Mouse (Mus musculus): ENCODE measurements around the gene H2-Q2. TPM values are rescaled to one million over a fixed set of nuclear protein-coding genes. Genes with fewer than 3 reads are reported as not detected.

H2-Q2 gene
- not detected in 2 replicates for polyA plus RNA-seq (2012)

DNA sequence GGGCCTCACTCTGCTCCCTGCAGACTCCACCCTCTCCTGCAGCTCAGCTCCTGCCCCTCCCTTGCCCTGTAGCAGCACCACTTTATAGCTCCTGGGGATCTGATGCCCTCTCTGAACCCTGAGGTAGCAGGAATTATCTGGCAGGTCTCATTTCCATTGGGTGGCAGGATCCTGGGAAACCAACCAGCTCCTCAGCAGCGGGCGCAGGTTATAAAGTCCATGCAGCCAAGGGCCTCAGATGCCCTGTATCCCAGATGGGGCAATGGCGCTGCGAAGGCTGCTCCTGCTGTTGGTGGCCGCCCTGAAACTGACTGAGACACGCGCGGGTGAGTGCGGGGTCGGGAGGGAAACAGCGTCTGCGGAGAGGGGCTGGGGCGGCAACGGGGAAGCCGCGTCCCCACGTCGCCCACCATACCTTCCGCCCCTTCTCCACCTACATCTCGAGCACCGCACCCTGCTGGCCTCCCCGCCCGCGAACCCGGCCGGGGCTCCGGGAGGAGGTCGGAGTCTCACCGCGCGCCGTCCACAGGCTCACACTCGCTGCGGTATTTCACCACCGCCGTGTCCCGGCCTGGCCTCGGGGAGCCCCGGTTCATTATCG is at the start of gene H2-Q2:
TSS of gene H2-Q2 (plus strand) at position 172 of the 601 bp plus-strand sequence.

DNA sequence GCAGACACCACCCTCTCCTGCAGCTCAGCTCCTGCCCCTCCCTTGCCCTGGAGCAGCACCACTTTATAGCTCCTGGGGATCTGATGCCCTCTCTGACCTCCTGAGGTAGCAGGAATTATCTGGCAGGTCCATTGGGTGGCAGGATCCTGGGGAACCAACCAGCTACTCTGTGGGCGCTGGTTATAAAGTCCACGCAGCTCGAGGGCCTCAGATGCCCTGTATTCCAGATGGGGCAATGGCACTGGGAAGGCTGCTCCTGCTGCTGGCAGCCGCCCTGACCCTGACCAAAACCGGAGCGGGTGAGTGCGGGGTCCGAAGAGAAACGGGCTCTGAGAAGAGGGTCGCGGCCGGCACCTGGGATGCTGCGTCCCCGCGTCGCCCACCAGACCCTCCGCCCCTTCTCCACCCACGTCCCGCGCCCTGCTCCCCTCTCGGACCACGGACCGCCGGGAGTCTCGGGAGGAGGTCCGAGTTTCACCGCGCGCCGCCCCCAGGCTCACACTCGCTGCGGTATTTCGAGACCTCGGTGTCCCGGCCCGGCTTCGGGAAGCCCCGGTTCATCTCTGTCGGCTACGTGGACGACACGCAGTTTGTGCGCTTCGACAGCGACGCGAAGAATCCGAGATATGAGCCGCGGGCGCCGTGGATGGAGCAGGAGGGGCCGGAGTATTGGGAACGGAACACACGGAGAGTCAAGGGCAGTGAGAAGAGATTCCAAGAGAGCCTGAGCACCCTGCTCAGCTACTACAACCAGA is 21.5 kb upstream of the H2-Q2 start, which contains the start of gene H2-Q1:
TSS of gene H2-Q1 (plus strand) at position 79 of the 755 bp plus-strand sequence.

DNA sequence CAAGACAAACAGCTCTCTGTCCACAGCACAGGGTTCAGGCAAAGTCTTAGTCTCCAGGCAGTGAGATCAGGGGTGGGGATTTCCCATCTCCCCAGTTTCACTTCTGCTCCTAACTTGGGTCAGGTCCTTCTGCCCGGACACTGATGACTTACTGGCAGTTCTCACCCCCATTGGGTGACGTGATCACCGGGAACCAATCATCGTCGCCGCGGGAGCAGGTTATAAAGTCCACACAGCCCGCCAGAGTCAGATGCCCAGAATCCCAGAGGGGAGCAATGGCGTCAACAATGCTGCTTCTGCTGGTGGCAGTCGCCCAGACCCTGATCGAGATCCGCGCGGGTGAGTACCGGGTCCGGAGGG is 37.3 kb downstream of the H2-Q2 start, which contains the start of gene H2-Q4:
TSS of gene H2-Q4 (plus strand) at position 249 of the 360 bp plus-strand sequence.

Other genes starting within 250 kb of the H2-Q2 start
- gene Ly6g5c, start 234.0 kb upstream of the H2-Q2 start, polyA plus RNA-seq (2012), result not detected in 2 replicates
- gene Ly6g5b, start 226.8 kb upstream of the H2-Q2 start, polyA plus RNA-seq (2012), result 0.45 and 0.69 TPM in 2 replicates
- gene Gpank1, start 220.8 kb upstream of the H2-Q2 start, polyA plus RNA-seq (2012), result 73.8 and 84.9 TPM in 2 replicates
- 77.7 and 78.6 TPM in 2 replicates for gene Csnk2b, start 220.2 kb upstream of the H2-Q2 start, polyA plus RNA-seq (2012)
- 4.1 and 4.4 TPM in 2 replicates for gene D17H6S53E, start 215.9 kb upstream of the H2-Q2 start, polyA plus RNA-seq (2012)
- gene Apom, start 210.2 kb upstream of the H2-Q2 start, polyA plus RNA-seq (2012), result 0.37 and 0.84 TPM in 2 replicates
- gene Bag6, start 207.1 kb upstream of the H2-Q2 start, polyA plus RNA-seq (2012), result 683 and 812 TPM in 2 replicates
- 1,479 and 1,500 TPM in 2 replicates for gene Prrc2a, start 177.3 kb upstream of the H2-Q2 start, polyA plus RNA-seq (2012)
- gene Aif1, start 166.2 kb upstream of the H2-Q2 start, polyA plus RNA-seq (2012), result 3.5 and 4.0 TPM in 2 replicates
- 3.8 and 6.6 TPM in 2 replicates for gene Lst1, start 153.8 kb upstream of the H2-Q2 start, polyA plus RNA-seq (2012)
- gene Ltb, start 147.8 kb upstream of the H2-Q2 start, polyA plus RNA-seq (2012), result 14.0 and 15.6 TPM in 2 replicates
- gene Tnf, start 140.2 kb upstream of the H2-Q2 start, polyA plus RNA-seq (2012), result 12.8 and 21.1 TPM in 2 replicates
- 0.10 and 0.22 TPM in 2 replicates for gene Lta, start 136.9 kb upstream of the H2-Q2 start, polyA plus RNA-seq (2012)
- not detected in 2 replicates for gene Gm16181, start 121.4 kb upstream of the H2-Q2 start, polyA plus RNA-seq (2012)
- 5.5 and 9.2 TPM in 2 replicates for gene Atp6v1g2, start 108.6 kb upstream of the H2-Q2 start, polyA plus RNA-seq (2012)
- 42.2 and 43.8 TPM in 2 replicates for gene Nfkbil1, start 106.5 kb upstream of the H2-Q2 start, polyA plus RNA-seq (2012)
- gene Ddx39b, start 100.5 kb upstream of the H2-Q2 start, polyA plus RNA-seq (2012), result 404 and 440 TPM in 2 replicates
- 854 and 953 TPM in 2 replicates for gene H2-D1, start 79.5 kb upstream of the H2-Q2 start, polyA plus RNA-seq (2012)
- not detected in 2 replicates for gene H2-Q1, start 21.8 kb upstream of the H2-Q2 start, polyA plus RNA-seq (2012)
- 178 and 252 TPM in 2 replicates for gene H2-Q4, start 37.4 kb downstream of the H2-Q2 start, polyA plus RNA-seq (2012)
- 207 and 337 TPM in 2 replicates for gene H2-Q6, start 82.6 kb downstream of the H2-Q2 start, polyA plus RNA-seq (2012)
- 180 and 308 TPM in 2 replicates for gene H2-Q7, start 96.9 kb downstream of the H2-Q2 start, polyA plus RNA-seq (2012)
- gene H2-Q10, start 127.8 kb downstream of the H2-Q2 start, polyA plus RNA-seq (2012), result 2.5 and 3.2 TPM in 2 replicates
- gene Pou5f1, start 163.8 kb downstream of the H2-Q2 start, polyA plus RNA-seq (2012), result not detected in 2 replicates
- 38.9 and 42.3 TPM in 2 replicates for gene Tcf19, start 174.6 kb downstream of the H2-Q2 start, polyA plus RNA-seq (2012)
- 14.8 and 25.7 TPM in 2 replicates for gene Cchcr1, start 174.9 kb downstream of the H2-Q2 start, polyA plus RNA-seq (2012)
- 0.57 and 0.73 TPM in 2 replicates for gene Psors1c2, start 191.0 kb downstream of the H2-Q2 start, polyA plus RNA-seq (2012)
- not detected in 2 replicates for gene Cdsn, start 209.9 kb downstream of the H2-Q2 start, polyA plus RNA-seq (2012)
- not detected in 2 replicates for gene 2300002M23Rik, start 225.2 kb downstream of the H2-Q2 start, polyA plus RNA-seq (2012)